Mouse (Mus musculus): ENCODE data around the gene Smu1.

GRCm38 (mm10) chr4:40702797-40703709 lies 54.7 kb downstream of the Smu1 start, which contains the start of gene Aptx:
- TF ChIP-seq CTCF (conservative IDR thresholded peaks at IDR 0.05 in 1 of 2, IDR thresholded peaks at IDR 0.05 in 1 of 2; ENCODE audit: low read depth in 2 of 2, low read length in 2 of 2) = peak in 1 of 2 experiments; percentile 39; a peak in 2 of 4 replicates
- peak; percentile 33; the same call in 1 of the 2 replicates for TF ChIP-seq GABPA (IDR thresholded peaks at IDR 0.05; ENCODE audit: insufficient replicate concordance, low read depth, low read length)
- no peak for TF ChIP-seq ZC3H11A (IDR thresholded peaks at IDR 0.05; ENCODE audit: low read depth, low read length)
- TF ChIP-seq POLR2A (IDR thresholded peaks at IDR 0.05; ENCODE audit: low read depth, low read length) = peak; percentile 95
